Mouse (Mus musculus) CH12.LX (cell line): ENCODE data around the gene Pofut1.

Source experiments
- CTCF ChIP-seq, 2 experiments: IDR thresholded peaks in 1 of 2; conservative IDR thresholded peaks in 1 of 2; 2 replicates each; pipeline ENCODE4 v1.5.1; 2011 to 2012; ENCODE audit warnings: low read depth in 2 of 2, low read length in 2 of 2, improper control_type of control experiment in 1 of 2, inconsistent platforms in 1 of 2, mild to moderate bottlenecking in 1 of 2, moderate library complexity in 1 of 2
- E2F4 ChIP-seq: IDR thresholded peaks from 2 replicates; pipeline ENCODE4 v1.6.1; 2011; ENCODE audit warnings: low read depth, low read length, improper control_type of control experiment; ENCODE audit not compliant: insufficient replicate concordance
- JUND ChIP-seq: conservative IDR thresholded peaks from 2 replicates; pipeline ENCODE4 v1.6.1; 2011; ENCODE audit warnings: low read depth, low read length, improper control_type of control experiment
- MAFK ChIP-seq: IDR thresholded peaks from 2 replicates; pipeline ENCODE4 v1.6.1; 2011; ENCODE audit warnings: low read length, improper control_type of control experiment; ENCODE audit not compliant: insufficient replicate concordance
- MEF2A ChIP-seq: IDR thresholded peaks from 2 replicates; pipeline ENCODE4 v1.6.1; 2014; ENCODE audit warnings: low read depth, mild to moderate bottlenecking, inconsistent platforms, low read length, improper control_type of control experiment, borderline replicate concordance
- MYC ChIP-seq: IDR thresholded peaks from 2 replicates; pipeline ENCODE4 v1.6.1; 2011; ENCODE audit warnings: low read depth, mild to moderate bottlenecking, improper control_type of control experiment, low read length
- POLR2A ChIP-seq: IDR thresholded peaks from 2 replicates; pipeline ENCODE4 v1.6.1; 2011; ENCODE audit warnings: low read depth, mild to moderate bottlenecking, improper control_type of control experiment, low read length
- POLR2AphosphoS2 ChIP-seq: IDR thresholded peaks from 2 replicates; pipeline ENCODE4 v1.6.1; 2011; ENCODE audit warnings: low read depth, low read length, improper control_type of control experiment
- TCF12 ChIP-seq: IDR thresholded peaks from 2 replicates; pipeline ENCODE4 v1.6.1; 2014; ENCODE audit warnings: low read depth, mild to moderate bottlenecking, inconsistent platforms, low read length, improper control_type of control experiment
- USF1 ChIP-seq: IDR thresholded peaks from 2 replicates; pipeline ENCODE4 v1.6.1; 2014; ENCODE audit warnings: low read depth, mild to moderate bottlenecking, inconsistent platforms, low read length, improper control_type of control experiment
- ZMIZ1 ChIP-seq: IDR thresholded peaks from 2 replicates; pipeline ENCODE4 v1.6.1; 2012; ENCODE audit warnings: low read depth, mild to moderate bottlenecking, inconsistent platforms, low read length, improper control_type of control experiment

GRCm38 (mm10) chr2:153202766-153203165 is 38.6 kb upstream of the Pofut1 start:
- TF ChIP-seq ZMIZ1 (no peak), MEF2A (no peak), CTCF (conservative IDR thresholded peaks at IDR 0.05 in 1 of 2, IDR thresholded peaks at IDR 0.05 in 1 of 2; ENCODE audit: low read depth in 2 of 2, low read length in 2 of 2) (no peak), POLR2A (no peak), MAFK (no peak), POLR2AphosphoS2 (no peak), JUND (no peak), USF1 (no peak), MYC (no peak), TCF12 (no peak), E2F4 (no peak)
